Mouse (Mus musculus) liver, embryonic 11.5 days (tissue): ENCODE results near the gene Lztr1. TPM values are rescaled to one million over a fixed set of nuclear protein-coding genes. Genes with fewer than 3 reads are reported as not detected.
A peak's percentile ranks its signal among the peaks of the same experiment; 100 is the strongest.
"Not testable (repeated sequence)": the region's sequence is repeated elsewhere in the genome, so short reads cannot be mapped to it uniquely, and the experiment has no call there.

Experiments used
- ATAC-seq: fragments of 200-750 bp; cut with Nextera tagmentation; replicated peaks from 2 replicates; pipeline ENCODE4 v1.8.0; 2017; ENCODE audit warnings: moderate number of reproducible peaks, mild to moderate bottlenecking, moderate TSS enrichment, moderate library complexity; ENCODE audit not compliant: low FRiP score
- DNase-seq: peaks from one replicate; pipeline ENCODE4 v3.0.0-alpha.2; 2017; ENCODE audit warnings: low spot score
- H3K27ac ChIP-seq: fragments of 300-500 bp; sonication (generic); 2 replicates; pipeline ENCODE4 v1.5.1; 2014; ENCODE audit warnings: mild to moderate bottlenecking, low read depth, low read length, control low read depth
- H3K27me3 ChIP-seq: fragments of 300-500 bp; sonication (generic); replicated peaks from 2 replicates; pipeline ENCODE4 v1.6.1; 2014; ENCODE audit warnings: low read length, mixed read lengths; ENCODE audit not compliant: control insufficient read depth, insufficient read depth
- H3K36me3 ChIP-seq: fragments of 300-500 bp; sonication (generic); 2 replicates; pipeline ENCODE4 v1.6.1; 2014; ENCODE audit warnings: mild to moderate bottlenecking, low read length, moderate library complexity, mixed read lengths; ENCODE audit not compliant: control insufficient read depth, insufficient read depth
- H3K4me1 ChIP-seq: fragments of 300-500 bp; sonication (generic); replicated peaks from 2 replicates; pipeline ENCODE4 v1.6.1; 2014; ENCODE audit warnings: low read length, mixed read lengths; ENCODE audit not compliant: control insufficient read depth, insufficient read depth
- H3K4me2 ChIP-seq: fragments of 300-500 bp; sonication (generic); 2 replicates; pipeline ENCODE4 v1.6.1; 2014; ENCODE audit warnings: mild to moderate bottlenecking, control low read depth, moderate library complexity
- H3K4me3 ChIP-seq: fragments of 300-500 bp; sonication (generic); 2 replicates; pipeline ENCODE4 v1.5.1; 2014; ENCODE audit warnings: low read depth, low read length, control low read depth
- H3K9ac ChIP-seq: fragments of 300-500 bp; sonication (generic); 2 replicates; pipeline ENCODE4 v1.6.1; 2014; ENCODE audit warnings: low read depth, low read length, control low read depth
- H3K9me3 ChIP-seq: fragments of 300-500 bp; sonication (generic); 2 replicates; pipeline ENCODE4 v1.6.1; 2016; ENCODE audit warnings: low read length, inconsistent platforms, mixed read lengths; ENCODE audit not compliant: control insufficient read depth
- WGBS: fragments of 180-500 bp; shearing (Covaris S2); extraction: QIAGEN DNeasy Blood & Tissue Kit; methylation state at CpG from one replicate; pipeline ENCODE4 v1.1.7; 2014; 5-methylcytosine and 5-hydroxymethylcytosine counted together
- polyA plus RNA-seq: library from polyadenylated mRNA; unstranded; fragments of >200 nt; fragmentation: Nextera tagmentation; extraction: Ambion mirVana; gene quantifications from 2 replicates; pipeline ENCODE4 v1.2.1, GENCODE M21; 2014

Gene Lztr1
- polyA plus RNA-seq, 1 experiment from 2014 or later = 50.2 TPM

GRCm38 (mm10) chr16:17496499-17497305, 11.8 kb upstream of the Lztr1 start:
- ATAC-seq (no peak), DNase-seq (no peak)
- no peaks in the 10 kb centered on the region for H3K36me3 ChIP-seq
- H3K9me3 ChIP-seq = no peaks in the 10 kb centered on the region
- H3K4me1 ChIP-seq = no peaks in the 10 kb centered on the region
- no peak overlapping the region for H3K4me2 ChIP-seq
- H3K27ac ChIP-seq = no peak overlapping the region
- 61% methylated on average over 2 of the region's 2 CpGs for WGBS
- no peak overlapping the region for H3K9ac ChIP-seq
- no peaks in the 10 kb centered on the region for H3K27me3 ChIP-seq
- no peak overlapping the region for H3K4me3 ChIP-seq

GRCm38 (mm10) chr16:17499249-17499883, 9.1 kb upstream of the Lztr1 start:
- Histone ChIP-seq H3K27ac (no peak overlapping the region), H3K27me3 (no peaks in the 10 kb centered on the region), H3K4me1 (no peaks in the 10 kb centered on the region), H3K4me3 (no peak overlapping the region), H3K9ac (no peak overlapping the region), H3K4me2 (no peak overlapping the region), H3K9me3 (no peaks in the 10 kb centered on the region), H3K36me3 (no peaks in the 10 kb centered on the region)
- DNase-seq (no peak), ATAC-seq (no peak)
- 48% methylated on average over 10 of the region's 10 CpGs for WGBS

DNA sequence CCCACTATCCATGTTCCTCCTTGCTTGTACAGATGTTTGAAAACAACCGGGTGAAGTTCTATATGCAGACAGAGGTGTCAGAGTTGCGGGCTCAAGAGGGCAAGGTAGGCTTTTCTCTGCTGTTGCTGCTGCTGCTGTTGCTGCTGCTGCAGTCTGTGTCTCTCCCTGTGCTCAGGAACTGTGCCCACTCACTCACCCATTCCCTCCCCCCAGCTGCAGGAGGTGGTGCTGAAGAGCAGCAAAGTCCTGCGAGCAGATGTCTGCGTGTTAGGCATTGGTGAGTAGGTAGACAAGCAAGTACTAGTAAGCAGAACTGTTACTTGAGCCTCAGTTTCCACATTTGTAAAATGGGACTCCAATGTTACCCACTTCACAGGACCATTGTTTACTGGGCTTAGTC, 5.8 kb upstream of the Lztr1 start:
- ATAC-seq = no peak
- Histone ChIP-seq H3K27me3 (no peaks in the 10 kb centered on the region), H3K4me3 (no peak overlapping the region), H3K9me3 (no peaks in the 10 kb centered on the region), H3K4me2 (no peak overlapping the region), H3K27ac (no peak overlapping the region), H3K4me1 (no peaks in the 10 kb centered on the region), H3K36me3 (no peaks in the 10 kb centered on the region), H3K9ac (no peak overlapping the region)
- DNase-seq = no peak
- WGBS = 73% methylated on average over 4 of the region's 4 CpGs

- 89% methylated on average over 5 of the region's 5 CpGs for WGBS
- H3K36me3 ChIP-seq = peaks cover 5% of the 10 kb centered on the region
- H3K9me3 ChIP-seq = no peaks in the 10 kb centered on the region
- no peaks in the 10 kb centered on the region for H3K27me3 ChIP-seq
- no peak overlapping the region for H3K27ac ChIP-seq
- ATAC-seq (no peak), DNase-seq (no peak)
- no peak overlapping the region for H3K4me2 ChIP-seq
- no peak overlapping the region for H3K4me3 ChIP-seq
- peaks cover 14% of the 10 kb centered on the region for H3K4me1 ChIP-seq
- H3K9ac ChIP-seq = no peak overlapping the region
Observed at GRCm38 (mm10) chr16:17507018-17507552, 1.4 kb upstream of the Lztr1 start.

GRCm38 (mm10) chr16:17508031-17508430, 457 bp upstream of the Lztr1 start:
- Histone ChIP-seq H3K27ac (peak overlapping the region; percentile 84), H3K9ac (peak overlapping the region; percentile 79), H3K4me3 (peak overlapping the region; percentile 71), H3K4me1 (peaks cover 14% of the 10 kb centered on the region), H3K4me2 (peak overlapping the region; percentile 86)
- H3K9me3 ChIP-seq, ATAC-seq, H3K36me3 ChIP-seq, H3K27me3 ChIP-seq, DNase-seq: not testable (repeated sequence)
- 33% methylated on average over 3 of the region's 3 CpGs for WGBS

DNA sequence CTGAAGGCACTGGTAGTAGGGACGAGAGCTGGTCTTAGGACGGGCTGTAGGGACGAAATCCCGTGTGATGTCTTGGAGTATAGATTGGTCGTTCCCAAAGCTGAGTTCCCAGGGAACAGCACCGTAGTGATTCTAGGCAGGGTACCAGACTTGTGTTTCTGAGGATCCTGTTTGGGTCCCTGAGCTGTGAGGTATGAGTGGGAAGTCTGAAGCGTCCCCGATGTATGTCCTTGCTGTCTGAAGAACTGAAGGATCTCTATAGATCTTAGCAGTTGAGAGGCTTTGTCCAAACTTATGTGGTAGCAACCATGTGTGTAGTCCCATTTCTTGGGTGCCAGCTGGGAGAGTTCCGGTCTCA, 731 bp downstream of the Lztr1 start:
- 0 out of 2 replicates have a peak, but pooled peaks have one; percentile 7 for ATAC-seq
- Histone ChIP-seq H3K36me3 (peaks cover 13% of the 10 kb centered on the region), H3K9me3 (no peaks in the 10 kb centered on the region), H3K4me2 (peak overlapping the region; percentile 86), H3K9ac (peak overlapping the region; percentile 79), H3K27me3 (no peaks in the 10 kb centered on the region), H3K27ac (peak overlapping the region; percentile 84), H3K4me1 (peaks cover 14% of the 10 kb centered on the region), H3K4me3 (peak overlapping the region; percentile 71)
- WGBS = 8% methylated on average over 9 of the region's 9 CpGs
- DNase-seq = no peak

- ATAC-seq (no peak), DNase-seq (no peak)
- Histone ChIP-seq H3K9ac (peak overlapping the region; percentile 79; the same call in 1 of the 2 replicates), H3K9me3 (no peaks in the 10 kb centered on the region), H3K36me3 (peaks cover 13% of the 10 kb centered on the region), H3K27me3 (no peaks in the 10 kb centered on the region), H3K27ac (no peak overlapping the region), H3K4me2 (peak overlapping the region; percentile 86), H3K4me1 (peaks cover 14% of the 10 kb centered on the region), H3K4me3 (0 out of 2 replicates have a peak overlapping the region, but pooled peaks have one; percentile 71)
- WGBS = 93% methylated on average over 2 of the region's 2 CpGs
Observed at GRCm38 (mm10) chr16:17510143-17510542, 1.7 kb downstream of the Lztr1 start.

DNA sequence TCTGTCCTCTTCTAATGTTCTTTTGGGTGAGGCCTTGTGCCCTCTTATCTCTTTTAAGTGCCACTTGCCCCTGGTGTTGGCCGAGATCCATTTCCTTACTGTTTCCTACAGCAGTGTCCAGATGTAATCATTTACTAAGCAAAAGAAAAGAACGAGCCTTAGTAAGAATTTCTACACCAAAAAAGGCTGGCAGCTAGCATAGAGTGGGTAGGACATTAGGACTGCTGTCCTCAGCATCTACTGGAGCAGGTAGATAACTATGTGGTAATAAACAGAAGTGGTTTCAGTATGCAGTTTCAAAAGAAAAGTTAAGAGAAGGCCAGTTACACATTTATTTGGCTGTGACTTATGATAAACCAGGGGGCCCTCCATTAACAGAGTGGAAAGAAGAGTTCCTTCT, 2.2 kb downstream of the Lztr1 start:
- no peak overlapping the region for H3K4me3 ChIP-seq
- no peak overlapping the region for H3K27ac ChIP-seq
- WGBS = 58% methylated on average over 2 of the region's 2 CpGs
- H3K36me3 ChIP-seq = peaks cover 16% of the 10 kb centered on the region
- no peak for ATAC-seq
- H3K9ac ChIP-seq = 0 out of 2 replicates have a peak overlapping the region, but pooled peaks have one; percentile 9
- DNase-seq = no peak
- H3K27me3 ChIP-seq = no peaks in the 10 kb centered on the region
- H3K4me2 ChIP-seq = peak overlapping the region; percentile 86; the same call in 1 of the 2 replicates
- peaks cover 14% of the 10 kb centered on the region for H3K4me1 ChIP-seq
- no peaks in the 10 kb centered on the region for H3K9me3 ChIP-seq
